Mouse (Mus musculus) kidney, adult 11 months (tissue): ENCODE measurements at regions not wholly inside any gene's neighbourhood (a gene's known extent, or its start where the extent isn't known, plus 50 kb on each side); places are given as distances from the start of the nearest gene placed in this dataset.

ENCODE experiments used
- DNase-seq: peaks from one replicate; pipeline ENCODE4 v3.0.0; 2022

DNA sequence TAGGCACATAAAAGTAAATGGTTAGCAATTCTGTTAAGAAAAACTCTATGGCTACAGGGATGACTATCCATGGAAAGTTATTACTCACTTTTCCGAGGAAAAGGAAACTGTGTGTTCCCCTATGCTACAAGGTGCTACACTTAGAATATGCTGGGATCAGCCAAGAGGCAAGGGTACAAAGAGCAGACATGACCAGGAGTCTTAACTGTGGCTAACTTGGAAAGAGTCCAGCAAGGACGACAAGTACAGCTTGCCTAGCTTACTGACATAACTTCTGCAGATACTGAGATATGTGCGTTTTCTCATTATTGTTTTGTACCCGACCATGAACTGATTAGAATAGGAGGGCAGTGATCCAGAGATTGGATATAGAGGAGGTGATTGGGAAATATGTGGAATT is 296.4 kb downstream of the Gm16223 start:
- peak; percentile 17 for DNase-seq

DNA sequence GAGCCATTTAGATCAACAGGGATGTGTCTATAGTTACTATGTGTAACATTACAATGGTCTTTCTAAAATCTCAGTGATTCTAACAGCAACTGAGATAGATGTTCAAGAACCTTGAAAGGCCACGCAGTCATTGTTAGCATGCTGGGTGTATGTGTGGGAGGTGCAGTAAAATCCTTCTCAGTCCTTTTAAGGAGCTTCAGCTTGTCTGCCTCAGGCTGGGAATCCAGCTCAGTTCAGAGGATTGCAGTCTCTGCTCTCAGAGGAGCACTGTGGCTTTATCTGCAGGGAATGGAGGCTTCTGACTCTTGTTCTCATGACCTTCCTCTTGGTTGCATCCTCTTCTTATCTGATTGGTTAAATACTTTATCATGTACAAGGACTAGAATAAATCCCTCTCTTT is 320.2 kb downstream of the Gm16223 start:
- no peak for DNase-seq

- no peak for DNase-seq
Measured at GRCm38 (mm10) chr5:42396695-42397094, 328.9 kb downstream of the Gm16223 start.

DNA sequence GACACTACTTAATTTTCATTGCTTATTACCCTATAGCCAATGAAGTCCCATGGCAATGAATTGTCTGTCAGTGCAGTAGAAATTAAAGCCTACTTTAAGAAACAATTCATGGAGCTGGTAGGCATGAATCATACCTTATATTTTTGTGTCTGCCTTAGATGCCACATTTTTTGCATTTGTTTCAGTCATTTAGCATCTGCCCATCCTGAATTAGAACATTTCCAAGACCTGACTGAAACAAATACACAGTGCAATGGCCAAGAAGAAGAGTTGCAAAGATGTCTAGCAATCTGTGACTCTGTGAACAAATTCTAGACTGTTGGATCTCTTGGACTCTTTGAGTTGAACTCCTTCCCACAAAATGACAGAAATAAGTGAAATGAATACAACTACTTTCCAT is 342.2 kb downstream of the Gm16223 start:
- DNase-seq = no peak

GRCm38 (mm10) chr5:42412296-42412695 is 344.5 kb downstream of the Gm16223 start:
- DNase-seq = no peak

GRCm38 (mm10) chr5:42425902-42426301 is 358.1 kb downstream of the Gm16223 start:
- no peak for DNase-seq

DNA sequence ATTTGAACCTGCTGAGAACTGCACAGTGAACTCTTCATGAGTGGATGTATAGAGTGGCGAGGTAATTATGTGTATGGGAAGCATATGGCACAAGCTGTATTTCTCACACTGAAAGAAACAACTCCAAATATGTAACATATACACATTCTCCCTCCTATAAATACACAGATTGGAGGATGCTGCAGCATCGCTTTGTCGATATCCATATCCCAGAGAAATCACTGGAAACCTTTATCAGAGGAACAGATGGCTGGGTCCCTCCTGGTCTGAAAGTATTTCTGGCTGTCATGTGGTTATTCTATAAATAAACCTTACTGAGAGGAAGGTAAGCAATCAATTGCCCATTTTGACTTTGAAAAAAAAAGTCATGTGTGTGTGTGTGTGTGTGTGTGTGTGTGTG is 365.4 kb downstream of the Gm16223 start:
- DNase-seq = no peak

- no peak for DNase-seq
Measured at GRCm38 (mm10) chr5:42448644-42449043, 380.9 kb downstream of the Gm16223 start.

DNA sequence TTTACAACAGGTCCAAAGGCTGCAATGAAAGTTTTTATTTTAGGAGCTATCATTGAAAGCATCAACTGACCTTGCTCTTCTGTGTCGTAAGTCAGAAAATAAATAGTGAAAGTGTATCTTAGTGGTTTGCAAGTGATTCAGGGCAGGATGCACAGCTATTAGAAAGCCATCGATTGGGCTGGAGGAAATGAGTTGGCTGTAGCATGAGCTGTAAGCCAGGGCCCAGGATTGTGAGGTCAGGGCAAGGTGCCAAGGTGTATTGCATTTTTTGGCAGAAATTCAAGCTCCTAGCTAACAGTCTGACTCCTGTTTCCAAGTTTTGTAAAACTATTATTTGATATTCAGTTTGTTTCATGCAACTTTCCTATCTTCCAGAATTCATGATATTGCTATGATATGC is 381.8 kb downstream of the Gm16223 start:
- peak; percentile 4 for DNase-seq

DNA sequence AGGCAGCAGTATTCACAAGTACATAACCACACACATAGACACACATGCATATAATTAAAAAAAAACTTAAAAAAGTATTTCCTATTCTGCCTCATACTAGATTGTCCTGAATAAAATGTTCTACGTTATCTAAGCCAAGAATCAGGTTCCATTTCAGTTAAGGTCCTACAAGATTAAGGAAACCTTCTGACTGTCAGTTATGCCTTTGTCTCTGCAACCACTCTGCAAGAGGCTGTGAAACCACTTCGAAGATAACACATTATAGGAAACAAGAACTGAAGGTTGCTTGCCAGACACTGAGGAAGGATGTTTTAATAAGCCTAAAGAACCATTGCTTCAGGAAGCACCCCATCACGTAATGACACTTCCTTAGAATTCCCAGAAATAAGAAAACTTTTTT is 385.9 kb downstream of the Gm16223 start:
- DNase-seq = no peak

DNA sequence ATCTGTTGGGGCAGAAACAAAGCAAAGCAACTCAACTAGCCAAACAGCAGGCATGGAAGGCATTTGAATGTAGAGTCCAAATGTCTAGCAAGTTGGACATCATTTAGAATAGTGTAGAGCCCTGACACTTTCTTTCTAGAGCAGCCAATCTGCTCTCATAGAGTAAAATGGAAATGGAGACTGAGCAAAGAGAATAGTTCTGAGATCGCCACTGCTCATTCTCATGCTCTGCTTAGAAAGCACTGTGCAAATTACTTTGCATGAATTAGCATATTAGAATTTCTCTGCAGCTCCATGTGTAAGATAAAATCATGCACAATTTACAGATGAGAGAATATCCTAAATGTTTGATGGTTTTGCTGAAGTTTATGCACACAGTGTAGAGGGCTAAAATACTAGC is 393.4 kb downstream of the Gm16223 start:
- DNase-seq = no peak

GRCm38 (mm10) chr5:42464814-42465213 is 397.1 kb downstream of the Gm16223 start:
- no peak for DNase-seq

DNA sequence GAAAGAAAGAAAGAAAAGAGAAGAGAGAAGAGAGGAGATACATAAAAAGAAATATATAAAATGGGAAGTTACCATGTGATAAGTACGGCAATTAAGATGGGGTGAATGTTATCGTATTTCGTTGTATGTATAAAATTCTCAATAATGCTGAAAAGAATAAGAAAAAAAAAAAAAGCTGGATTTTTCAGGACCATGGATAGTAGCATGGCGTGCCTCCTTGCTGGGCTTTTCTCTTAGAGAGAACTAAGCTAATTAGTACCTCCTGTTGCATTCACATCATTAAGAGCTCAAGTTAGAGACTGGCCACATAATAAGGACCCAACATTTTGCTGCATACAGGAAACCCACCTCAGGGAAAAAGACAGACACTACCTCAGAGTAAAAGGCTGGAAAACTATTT is 405.7 kb downstream of the Gm16223 start:
- DNase-seq = no peak

DNA sequence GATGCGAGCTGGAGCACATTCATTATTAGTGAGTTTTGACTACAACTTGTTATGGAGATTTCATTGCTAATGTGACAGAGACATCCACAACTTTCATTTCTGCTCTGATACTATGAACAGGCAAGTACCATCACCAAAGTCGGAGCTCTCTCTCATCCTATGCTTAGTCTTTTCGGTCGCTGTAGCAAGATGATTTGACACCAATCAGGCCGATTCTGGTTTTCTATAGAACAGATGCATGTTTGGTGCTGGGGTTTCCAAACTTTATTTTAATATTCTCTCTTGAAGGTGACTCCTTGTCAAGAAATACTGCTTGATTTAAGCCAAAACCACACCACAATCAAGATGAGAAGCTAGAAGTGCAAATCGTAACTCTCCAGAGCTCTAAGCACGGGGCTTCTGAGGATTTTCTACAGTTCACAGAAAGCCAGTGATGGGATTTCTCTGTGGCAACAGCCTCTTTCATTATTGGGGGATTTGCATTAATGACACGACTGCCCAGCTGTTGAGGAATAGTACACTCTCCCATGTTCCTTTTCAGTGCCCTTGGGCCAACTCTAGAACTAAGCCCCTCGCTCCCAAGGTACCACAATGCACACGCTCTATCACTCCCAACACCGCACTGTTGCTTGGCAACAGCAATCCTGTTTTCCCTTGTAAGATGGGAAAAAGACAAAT is 434.5 kb downstream of the Gm16223 start:
- DNase-seq = no peak

DNA sequence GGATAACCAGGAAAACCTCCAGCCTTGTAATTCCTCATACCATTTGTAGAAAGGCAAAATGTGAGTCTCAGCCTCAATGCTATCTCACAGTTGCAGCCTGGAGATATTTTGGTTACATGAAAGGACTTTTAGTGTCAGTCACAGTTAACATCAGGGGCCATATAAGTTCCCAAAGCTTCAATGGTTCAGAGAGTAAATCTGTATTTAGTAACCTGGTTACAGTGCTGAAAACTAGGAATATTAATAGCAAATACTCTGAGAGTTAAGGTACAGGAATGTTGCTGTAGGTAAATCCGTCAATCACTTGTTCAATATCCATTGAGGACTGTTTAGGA is 435.0 kb downstream of the Gm16223 start:
- DNase-seq = no peak

DNA sequence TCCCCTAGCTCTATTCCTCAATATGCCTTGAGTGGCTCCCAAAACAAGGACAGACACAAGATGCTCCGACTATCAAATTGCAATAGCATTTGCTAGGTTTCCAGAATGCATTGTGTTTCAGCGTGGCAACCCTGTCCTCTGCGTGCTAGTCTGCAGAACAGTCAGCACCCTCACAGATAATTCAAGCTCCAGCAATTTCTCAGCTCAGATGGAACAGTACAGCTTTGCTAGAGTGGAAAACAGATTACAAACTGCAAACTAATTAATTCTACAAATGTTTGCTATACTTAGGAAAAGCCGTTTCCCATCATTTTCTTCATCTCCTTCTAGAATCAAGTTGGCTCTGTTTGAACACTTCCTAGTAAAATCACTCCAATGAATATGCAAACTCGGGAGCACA is 441.4 kb downstream of the Gm16223 start:
- no peak for DNase-seq

DNA sequence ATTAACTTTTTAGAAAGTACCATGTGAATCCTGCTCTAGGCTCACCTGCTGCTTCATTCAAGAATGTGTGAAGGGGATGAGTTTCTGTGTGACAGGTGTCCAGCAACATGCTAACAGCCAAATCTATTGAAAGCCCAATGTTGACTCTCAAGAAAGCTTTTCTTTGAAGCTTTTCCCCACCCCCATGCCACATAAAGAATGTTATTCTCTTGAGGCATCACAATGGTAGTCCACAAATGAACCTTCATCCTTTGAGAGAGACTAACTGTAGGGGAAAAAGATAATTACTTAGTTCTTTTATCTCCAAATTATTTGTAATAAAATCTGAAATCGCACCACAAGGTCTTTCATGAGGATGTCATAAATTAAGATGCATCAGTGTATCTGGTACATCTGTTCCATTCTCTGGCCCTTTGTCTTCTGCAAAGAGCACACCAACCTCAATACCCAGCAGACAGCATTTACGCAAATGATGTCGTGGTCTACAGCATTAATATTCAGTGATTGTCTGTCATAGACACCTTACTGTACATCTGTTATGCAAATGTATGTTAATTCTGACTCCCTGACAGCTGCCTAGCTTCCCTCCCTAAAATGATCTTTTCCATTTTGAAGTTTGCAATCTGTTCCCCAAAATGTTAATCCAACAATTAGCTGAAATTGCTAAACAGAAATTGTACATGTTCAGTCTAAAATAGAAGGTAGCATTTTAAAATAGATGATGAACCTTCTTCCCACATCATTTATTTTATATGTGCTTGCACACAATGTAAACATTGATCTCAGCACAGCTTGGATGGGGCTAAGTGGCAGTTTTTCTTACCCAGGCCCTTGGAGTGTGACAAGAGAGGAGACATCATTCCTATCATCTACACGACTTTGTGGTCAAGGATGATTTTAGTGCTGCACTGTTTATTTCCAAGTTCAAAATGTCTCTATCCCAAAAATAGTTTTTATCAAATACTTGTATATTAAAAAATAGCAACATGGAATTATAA is 455.7 kb downstream of the Gm16223 start:
- DNase-seq = no peak

- DNase-seq = no peak
Measured at GRCm38 (mm10) chr5:42525431-42525830, 457.7 kb downstream of the Gm16223 start.

GRCm38 (mm10) chr5:42560537-42560936 is 492.8 kb downstream of the Gm16223 start:
- DNase-seq = no peak

GRCm38 (mm10) chr5:42563406-42563805 is 495.6 kb downstream of the Gm16223 start:
- DNase-seq = no peak

DNA sequence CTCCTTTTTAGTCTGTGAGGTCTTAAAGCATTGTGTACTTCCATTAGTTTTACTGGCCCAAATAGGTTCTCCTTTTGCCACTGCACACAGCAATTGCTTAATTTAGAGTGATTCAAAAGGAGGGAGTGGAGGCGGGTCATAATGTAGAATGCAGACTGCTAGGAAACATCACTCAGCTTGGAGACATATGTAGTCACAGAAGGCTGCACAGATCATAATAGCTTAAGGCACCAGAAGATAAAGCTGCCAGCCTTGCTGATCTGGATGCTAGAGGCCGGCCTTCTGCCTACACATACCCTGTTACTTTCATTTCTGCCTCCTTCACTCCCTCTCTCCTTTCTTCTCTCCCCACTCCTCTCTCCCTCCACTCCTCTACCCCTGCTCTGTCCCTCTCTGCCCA is 508.2 kb downstream of the Gm16223 start:
- no peak for DNase-seq

DNA sequence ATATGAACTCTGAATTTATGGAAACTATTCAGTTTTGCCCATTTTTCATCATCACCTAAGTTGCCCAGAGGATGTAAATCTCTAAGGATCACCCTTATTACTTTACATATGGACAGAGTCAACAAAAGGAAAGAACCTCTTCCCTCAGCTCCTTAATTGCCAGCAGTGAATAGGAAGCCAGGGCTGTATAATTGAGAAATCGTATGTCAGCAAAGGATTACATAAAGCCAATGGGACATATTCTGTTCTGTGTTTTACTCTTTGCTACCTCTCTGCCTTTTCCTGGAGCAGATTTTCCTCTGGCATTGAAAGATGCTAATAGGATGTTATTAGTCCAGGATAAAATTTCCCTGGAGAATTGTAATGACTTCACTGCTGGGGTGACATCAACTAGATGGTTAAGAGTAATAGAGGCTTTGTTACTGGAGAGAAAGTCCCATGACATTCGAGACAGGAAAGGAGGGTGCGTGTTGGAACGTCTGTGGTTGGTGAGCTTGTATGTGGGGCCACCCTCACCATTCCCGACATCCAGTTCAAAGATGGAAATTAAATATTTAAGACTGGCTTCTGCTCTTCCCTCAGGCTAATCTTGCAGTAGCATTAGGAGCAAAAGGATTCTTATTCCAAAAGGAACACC is 510.6 kb downstream of the Gm16223 start:
- DNase-seq = no peak

GRCm38 (mm10) chr5:42620698-42621097 is 552.9 kb downstream of the Gm16223 start:
- DNase-seq = no peak
